Mouse (Mus musculus): ENCODE measurements around the gene Klhl30. TPM values are rescaled to one million over a fixed set of nuclear protein-coding genes. Genes with fewer than 3 reads are reported as not detected.

Gene Klhl30
- polyA plus RNA-seq, 1 experiment from 2014 or later, result 0.07 TPM

DNA sequence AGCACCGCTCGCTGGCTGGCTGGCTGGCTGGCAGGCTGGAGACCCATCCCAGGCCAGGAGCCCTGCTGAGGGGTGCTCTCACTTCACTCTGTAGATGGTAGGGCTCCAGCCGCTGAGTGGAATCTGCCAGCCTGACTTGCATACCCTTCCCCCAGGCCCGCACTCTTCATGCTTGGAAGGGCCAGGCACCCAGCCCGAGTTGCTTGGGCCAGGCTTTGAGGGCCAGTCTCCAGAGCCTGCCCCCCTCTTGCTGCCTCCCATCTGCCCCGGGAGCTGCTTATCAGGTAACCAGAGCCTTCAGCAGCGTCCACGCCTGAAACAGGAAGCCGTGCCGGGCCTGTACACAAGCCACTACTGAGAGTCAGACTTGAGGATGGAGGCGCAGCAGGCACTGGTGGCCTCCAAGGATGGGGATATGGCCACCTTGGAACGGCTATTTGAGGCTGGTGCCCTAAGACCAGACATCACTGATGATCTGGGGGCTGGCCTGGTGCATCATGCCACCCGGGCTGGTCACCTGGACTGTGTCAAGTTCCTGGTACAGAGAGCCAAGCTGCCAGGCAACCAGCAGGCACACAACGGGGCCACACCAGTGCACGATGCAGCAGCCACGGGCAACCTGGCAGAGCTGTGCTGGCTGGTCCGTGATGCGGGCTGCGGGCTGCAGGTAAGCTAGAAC is 28.9 kb upstream of the Klhl30 start, which contains the start of gene Espnl:
Gene Espnl (plus strand): TSS at position 316 of the 679 bp plus-strand sequence.
- Histone ChIP-seq H3K9me3 (ENCODE audit: control insufficient read depth, low read length) (no peaks in the 10 kb centered on the region), H3K4me2 (replicated peaks; ENCODE audit: low read depth, low read length) (no peak within 1 kb of the TSS), H3K27me3 (ENCODE audit: control insufficient read depth, insufficient read depth, low read length) (no peaks in the 10 kb centered on the region), H3K27ac (ENCODE audit: low read depth, low read length) (no peak within 1 kb of the TSS), H3K4me3 (ENCODE audit: low read length) (no peak within 1 kb of the TSS), H3K36me3 (ENCODE audit: control insufficient read depth, insufficient read depth, low read length) (no peaks in the 10 kb centered on the region), H3K4me1 (ENCODE audit: control insufficient read depth, insufficient read depth, low read length) (no peaks in the 10 kb centered on the region), H3K9ac (ENCODE audit: low read depth, low read length) (no peak within 1 kb of the TSS)
- peak; percentile 63 for ATAC-seq (ENCODE audit: low FRiP score, low TSS enrichment)
- WGBS, result 57% methylated on average over 19 of the region's 19 CpGs

DNA sequence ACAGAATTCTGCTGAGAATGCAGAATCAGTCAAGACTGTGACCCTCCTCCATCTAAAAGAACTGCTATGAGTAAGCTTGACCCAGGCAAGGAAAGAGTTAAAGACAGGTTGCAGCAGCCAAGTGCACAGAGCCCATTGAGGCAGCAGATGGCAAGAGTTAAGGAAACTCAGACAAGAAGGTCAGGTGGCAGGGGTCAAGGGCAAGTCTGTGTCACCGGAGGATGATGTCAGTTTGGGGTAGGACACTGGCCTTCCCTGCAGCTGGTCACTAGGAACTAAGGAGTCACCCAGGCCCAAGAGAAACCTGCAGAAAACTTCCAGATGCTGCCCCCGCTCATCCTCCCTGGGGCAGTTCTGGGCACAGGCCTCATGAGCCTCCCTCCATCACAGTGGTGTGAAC is 26.2 kb upstream of the Klhl30 start:
- WGBS, result 59% methylated on average over 2 of the region's 2 CpGs
- H3K4me3 ChIP-seq (ENCODE audit: low read length), result no peak overlapping the region
- no peaks in the 10 kb centered on the region for H3K27me3 ChIP-seq (ENCODE audit: control insufficient read depth, insufficient read depth, low read length)
- H3K4me2 ChIP-seq (replicated peaks; ENCODE audit: low read depth, low read length), result no peak overlapping the region
- H3K9ac ChIP-seq (ENCODE audit: low read depth, low read length), result no peak overlapping the region
- no peak overlapping the region for H3K27ac ChIP-seq (ENCODE audit: low read depth, low read length)
- no peaks in the 10 kb centered on the region for H3K4me1 ChIP-seq (ENCODE audit: control insufficient read depth, insufficient read depth, low read length)
- no peaks in the 10 kb centered on the region for H3K9me3 ChIP-seq (ENCODE audit: control insufficient read depth, low read length)
- ATAC-seq (ENCODE audit: low FRiP score, low TSS enrichment), result no peak
- no peaks in the 10 kb centered on the region for H3K36me3 ChIP-seq (ENCODE audit: control insufficient read depth, insufficient read depth, low read length)

DNA sequence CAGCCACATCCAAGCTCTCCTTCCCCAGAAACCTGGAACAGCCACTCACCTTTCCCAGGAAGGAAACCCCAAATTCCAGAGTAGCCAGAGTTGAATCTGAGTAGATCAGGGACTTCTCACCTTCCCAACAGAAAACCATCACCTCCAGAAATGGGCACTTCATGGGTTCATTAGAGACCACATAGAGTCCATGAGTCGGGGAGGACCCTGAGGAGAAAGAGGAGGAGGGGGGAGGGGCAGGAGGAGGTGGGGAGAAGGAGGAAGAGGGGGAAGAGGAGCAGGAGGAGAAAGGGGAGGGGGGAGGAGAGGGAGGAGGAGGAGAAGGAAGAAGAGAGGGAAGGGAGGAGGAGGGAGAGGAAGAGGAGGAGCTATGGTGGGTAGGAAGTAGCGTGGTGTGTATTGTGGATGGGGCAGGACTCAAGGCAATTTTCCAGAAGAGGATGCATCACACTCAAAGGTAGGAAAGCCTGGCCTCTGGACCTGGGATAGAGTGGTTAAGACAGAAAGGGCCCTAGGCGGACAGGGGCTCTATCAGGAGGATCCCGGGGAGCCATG is 25.3 kb upstream of the Klhl30 start:
- Histone ChIP-seq H3K27ac (ENCODE audit: low read depth, low read length) (no peak overlapping the region), H3K27me3 (ENCODE audit: control insufficient read depth, insufficient read depth, low read length) (no peaks in the 10 kb centered on the region), H3K4me3 (ENCODE audit: low read length) (no peak overlapping the region), H3K4me1 (ENCODE audit: control insufficient read depth, insufficient read depth, low read length) (no peaks in the 10 kb centered on the region), H3K36me3 (ENCODE audit: control insufficient read depth, insufficient read depth, low read length) (no peaks in the 10 kb centered on the region), H3K9ac (ENCODE audit: low read depth, low read length) (no peak overlapping the region), H3K9me3 (ENCODE audit: control insufficient read depth, low read length) (no peaks in the 10 kb centered on the region), H3K4me2 (replicated peaks; ENCODE audit: low read depth, low read length) (no peak overlapping the region)
- no peak for ATAC-seq (ENCODE audit: low FRiP score, low TSS enrichment)
- 71% methylated on average over 4 of the region's 4 CpGs for WGBS

DNA sequence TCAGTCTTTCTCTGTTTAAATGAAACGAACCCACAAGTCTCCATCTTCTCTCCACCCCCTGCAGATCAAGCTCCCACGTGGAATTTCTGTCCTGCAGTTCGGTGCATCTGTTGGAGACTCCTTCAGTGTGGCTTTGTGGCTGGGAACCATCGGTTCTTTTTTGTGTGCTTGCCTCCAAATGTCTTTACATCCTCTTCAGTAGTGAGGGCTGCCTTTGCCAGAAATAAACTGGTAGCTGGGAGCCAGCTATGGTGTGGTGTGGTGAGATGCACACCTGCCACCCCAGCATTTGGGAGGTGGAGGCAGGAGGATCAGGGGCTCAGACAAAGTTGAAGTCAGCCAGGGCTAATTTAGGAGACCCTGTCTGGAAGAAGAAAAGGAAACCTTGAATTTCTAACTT is 18.7 kb upstream of the Klhl30 start:
- H3K9me3 ChIP-seq (ENCODE audit: control insufficient read depth, low read length), result no peaks in the 10 kb centered on the region
- no peak for ATAC-seq (ENCODE audit: low FRiP score, low TSS enrichment)
- no peaks in the 10 kb centered on the region for H3K36me3 ChIP-seq (ENCODE audit: control insufficient read depth, insufficient read depth, low read length)
- H3K27me3 ChIP-seq (ENCODE audit: control insufficient read depth, insufficient read depth, low read length), result no peaks in the 10 kb centered on the region
- H3K4me2 ChIP-seq (replicated peaks; ENCODE audit: low read depth, low read length), result no peak overlapping the region
- H3K27ac ChIP-seq (ENCODE audit: low read depth, low read length), result no peak overlapping the region
- H3K9ac ChIP-seq (ENCODE audit: low read depth, low read length), result no peak overlapping the region
- no peaks in the 10 kb centered on the region for H3K4me1 ChIP-seq (ENCODE audit: control insufficient read depth, insufficient read depth, low read length)
- WGBS, result 65% methylated on average over 4 of the region's 4 CpGs
- no peak overlapping the region for H3K4me3 ChIP-seq (ENCODE audit: low read length)

DNA sequence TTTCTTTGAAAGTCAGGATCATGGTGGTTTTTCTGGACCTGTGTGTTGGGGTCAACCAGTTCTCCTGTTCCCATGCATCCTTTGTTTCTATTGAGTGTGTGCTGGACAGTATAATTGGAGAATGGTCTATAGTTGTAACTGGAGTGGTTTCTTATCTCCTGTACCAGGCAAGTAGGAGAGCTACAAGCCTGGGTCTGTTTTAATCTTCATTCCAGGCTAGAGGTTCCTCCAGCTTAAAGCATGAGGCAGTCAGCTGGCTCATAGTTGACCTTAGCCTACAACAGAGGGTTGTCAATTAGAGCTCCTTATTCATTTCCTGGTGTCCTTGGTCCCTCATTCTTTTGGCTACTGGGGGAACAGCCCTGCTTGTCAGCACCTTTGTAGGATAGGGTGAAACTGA is 17.2 kb upstream of the Klhl30 start:
- H3K4me1 ChIP-seq (ENCODE audit: control insufficient read depth, insufficient read depth, low read length), result no peaks in the 10 kb centered on the region
- H3K4me2 ChIP-seq (replicated peaks; ENCODE audit: low read depth, low read length), result no peak overlapping the region
- H3K9ac ChIP-seq (ENCODE audit: low read depth, low read length), result no peak overlapping the region
- H3K9me3 ChIP-seq (ENCODE audit: control insufficient read depth, low read length), result no peaks in the 10 kb centered on the region
- H3K27me3 ChIP-seq (ENCODE audit: control insufficient read depth, insufficient read depth, low read length), result no peaks in the 10 kb centered on the region
- no peak overlapping the region for H3K4me3 ChIP-seq (ENCODE audit: low read length)
- H3K36me3 ChIP-seq (ENCODE audit: control insufficient read depth, insufficient read depth, low read length), result no peaks in the 10 kb centered on the region
- no peak for ATAC-seq (ENCODE audit: low FRiP score, low TSS enrichment)
- H3K27ac ChIP-seq (ENCODE audit: low read depth, low read length), result no peak overlapping the region

DNA sequence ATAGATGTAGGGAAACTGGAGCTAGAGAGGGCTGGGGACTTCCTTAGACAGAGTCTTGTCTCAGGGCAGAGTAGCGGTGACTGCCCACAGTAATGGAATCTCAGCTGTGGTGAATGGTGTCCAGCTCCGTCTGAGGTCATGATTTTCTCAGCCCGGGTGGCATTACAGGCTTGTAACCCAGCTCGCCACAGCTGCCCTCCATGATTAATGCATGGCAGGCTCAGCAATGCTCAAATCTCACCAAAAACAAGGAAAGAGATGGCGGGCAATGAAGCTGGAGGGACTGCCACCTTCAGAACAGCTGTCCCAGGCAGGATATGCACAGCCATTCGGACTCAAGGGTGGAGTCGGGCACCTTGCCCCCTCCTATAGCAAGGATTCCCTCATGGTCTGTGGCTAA is 13.5 kb upstream of the Klhl30 start:
- no peaks in the 10 kb centered on the region for H3K36me3 ChIP-seq (ENCODE audit: control insufficient read depth, insufficient read depth, low read length)
- no peaks in the 10 kb centered on the region for H3K9me3 ChIP-seq (ENCODE audit: control insufficient read depth, low read length)
- no peak overlapping the region for H3K4me3 ChIP-seq (ENCODE audit: low read length)
- no peaks in the 10 kb centered on the region for H3K4me1 ChIP-seq (ENCODE audit: control insufficient read depth, insufficient read depth, low read length)
- H3K27me3 ChIP-seq (ENCODE audit: control insufficient read depth, insufficient read depth, low read length), result peaks cover 2% of the 10 kb centered on the region; the same call in 1 of the 2 replicates
- WGBS, result 86% methylated on average over 7 of the region's 7 CpGs
- no peak overlapping the region for H3K27ac ChIP-seq (ENCODE audit: low read depth, low read length)
- H3K4me2 ChIP-seq (replicated peaks; ENCODE audit: low read depth, low read length), result no peak overlapping the region
- H3K9ac ChIP-seq (ENCODE audit: low read depth, low read length), result no peak overlapping the region
- no peak for ATAC-seq (ENCODE audit: low FRiP score, low TSS enrichment)

DNA sequence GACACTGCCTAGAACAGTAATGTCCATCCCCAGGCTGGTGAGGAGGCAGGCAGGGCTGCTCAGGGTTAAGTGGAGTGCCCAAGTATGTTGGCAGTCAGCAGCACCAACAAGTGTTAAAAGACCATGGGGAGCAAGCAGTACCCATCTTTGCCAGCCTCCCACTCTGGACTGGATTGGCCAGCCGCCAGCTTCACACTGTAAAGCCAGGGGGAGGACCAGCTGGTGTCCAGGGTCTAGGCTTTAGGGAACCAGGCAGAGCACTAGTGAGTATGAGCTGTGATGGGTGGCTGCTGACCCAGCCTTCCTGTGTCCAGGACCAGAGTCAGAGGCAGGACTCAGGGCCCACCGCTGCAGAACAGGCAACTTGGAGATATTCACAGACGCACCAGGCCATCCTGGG is 6.8 kb upstream of the Klhl30 start:
- no peaks in the 10 kb centered on the region for H3K36me3 ChIP-seq (ENCODE audit: control insufficient read depth, insufficient read depth, low read length)
- no peaks in the 10 kb centered on the region for H3K4me1 ChIP-seq (ENCODE audit: control insufficient read depth, insufficient read depth, low read length)
- ATAC-seq (ENCODE audit: low FRiP score, low TSS enrichment), result no peak
- H3K4me3 ChIP-seq (ENCODE audit: low read length), result no peak overlapping the region
- 91% methylated on average over 3 of the region's 3 CpGs for WGBS
- no peak overlapping the region for H3K27ac ChIP-seq (ENCODE audit: low read depth, low read length)
- no peaks in the 10 kb centered on the region for H3K9me3 ChIP-seq (ENCODE audit: control insufficient read depth, low read length)
- no peak overlapping the region for H3K4me2 ChIP-seq (replicated peaks; ENCODE audit: low read depth, low read length)
- H3K9ac ChIP-seq (ENCODE audit: low read depth, low read length), result no peak overlapping the region
- peaks cover 40% of the 10 kb centered on the region for H3K27me3 ChIP-seq (ENCODE audit: control insufficient read depth, insufficient read depth, low read length)

DNA sequence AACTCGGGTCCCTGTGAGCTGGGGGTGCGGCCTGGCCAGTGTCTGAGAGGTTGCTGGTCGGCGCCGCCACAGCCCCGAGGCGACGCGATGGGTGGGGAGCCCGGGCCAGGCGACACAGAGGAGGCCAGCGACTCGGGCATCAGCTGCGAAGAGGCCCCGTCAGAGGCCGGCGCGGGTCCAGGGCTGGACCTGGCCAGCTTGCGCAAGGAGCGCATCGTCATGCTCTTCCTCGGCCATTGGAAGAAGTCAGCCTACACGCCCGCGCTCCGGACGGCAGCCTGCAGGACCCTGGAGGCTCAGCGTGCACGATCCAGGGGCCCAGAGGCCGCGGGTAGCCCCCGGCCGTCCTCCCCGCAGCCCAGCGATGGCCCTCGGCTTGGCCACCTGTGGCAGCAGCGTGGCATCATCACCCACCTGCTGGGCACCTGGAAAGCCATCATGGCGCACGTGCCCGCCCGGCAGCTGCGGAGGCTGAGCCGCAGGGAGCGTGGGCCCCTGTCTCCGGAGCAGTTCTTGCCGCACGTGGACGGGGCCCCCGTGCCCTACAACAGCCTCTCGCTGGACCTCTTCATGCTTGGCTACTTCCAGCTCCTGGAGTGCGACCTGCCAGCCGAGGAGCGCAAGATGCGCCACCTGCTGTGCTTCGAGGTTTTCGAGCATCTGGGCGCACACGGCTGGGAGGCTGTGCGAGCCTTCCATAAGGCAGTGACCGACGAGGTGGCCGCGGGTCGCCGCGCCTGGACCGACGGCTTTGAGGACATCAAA is 5.7 kb upstream of the Klhl30 start:
- Histone ChIP-seq H3K4me3 (ENCODE audit: low read length) (peak overlapping the region; percentile 27), H3K9ac (ENCODE audit: low read depth, low read length) (no peak overlapping the region; the same call in 1 of the 2 replicates), H3K36me3 (ENCODE audit: control insufficient read depth, insufficient read depth, low read length) (no peaks in the 10 kb centered on the region), H3K27me3 (ENCODE audit: control insufficient read depth, insufficient read depth, low read length) (peaks cover 40% of the 10 kb centered on the region), H3K4me1 (ENCODE audit: control insufficient read depth, insufficient read depth, low read length) (no peaks in the 10 kb centered on the region), H3K4me2 (replicated peaks; ENCODE audit: low read depth, low read length) (peak overlapping the region; percentile 40), H3K9me3 (ENCODE audit: control insufficient read depth, low read length) (no peaks in the 10 kb centered on the region), H3K27ac (ENCODE audit: low read depth, low read length) (no peak overlapping the region)
- WGBS, result 6% methylated on average over 66 of the region's 68 CpGs
- ATAC-seq (ENCODE audit: low FRiP score, low TSS enrichment), result peak; percentile 74; the same call in 1 of the 2 replicates

DNA sequence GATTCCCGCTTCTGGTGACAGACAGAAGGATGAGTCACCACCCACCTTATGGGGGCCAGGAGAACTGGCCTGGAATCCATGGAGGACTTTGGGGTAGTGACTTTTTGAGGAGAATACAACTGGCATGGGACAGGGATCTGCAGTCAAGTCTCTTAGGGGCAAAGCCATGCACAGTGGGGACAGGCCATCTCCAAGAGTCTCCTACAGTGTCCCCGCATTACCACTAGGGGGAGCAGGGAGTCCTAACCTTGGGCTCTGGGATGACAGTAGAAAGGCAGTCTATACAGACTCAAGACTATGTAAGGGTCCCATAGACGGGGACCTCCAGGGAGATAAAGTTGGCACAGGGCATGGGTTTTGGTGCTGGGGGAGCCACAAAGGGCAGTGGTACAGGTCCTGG is 3.9 kb upstream of the Klhl30 start:
- H3K9ac ChIP-seq (ENCODE audit: low read depth, low read length), result no peak overlapping the region
- 34% methylated on average over 3 of the region's 3 CpGs for WGBS
- ATAC-seq (ENCODE audit: low FRiP score, low TSS enrichment), result peak; percentile 81
- H3K4me3 ChIP-seq (ENCODE audit: low read length), result no peak overlapping the region
- H3K9me3 ChIP-seq (ENCODE audit: control insufficient read depth, low read length), result no peaks in the 10 kb centered on the region
- no peak overlapping the region for H3K27ac ChIP-seq (ENCODE audit: low read depth, low read length)
- no peaks in the 10 kb centered on the region for H3K36me3 ChIP-seq (ENCODE audit: control insufficient read depth, insufficient read depth, low read length)
- H3K27me3 ChIP-seq (ENCODE audit: control insufficient read depth, insufficient read depth, low read length), result peaks cover 40% of the 10 kb centered on the region
- H3K4me2 ChIP-seq (replicated peaks; ENCODE audit: low read depth, low read length), result no peak overlapping the region
- no peaks in the 10 kb centered on the region for H3K4me1 ChIP-seq (ENCODE audit: control insufficient read depth, insufficient read depth, low read length)

All from kidney, embryonic 14.5 days (tissue).